Mouse (Mus musculus) liver, postnatal 0 days (tissue): ENCODE data around the gene Cd160. TPM values are rescaled to one million over a fixed set of nuclear protein-coding genes. Genes with fewer than 3 reads are reported as not detected.

ENCODE experiments used
- ATAC-seq: fragments of 200-750 bp; cut with Nextera tagmentation; 2 replicates; pipeline ENCODE4 v1.8.0; 2017; ENCODE audit warnings: mild to moderate bottlenecking, moderate library complexity
- DNase-seq: peaks from one replicate; pipeline ENCODE4 v3.0.0-alpha.2; 2016
- H3K27ac ChIP-seq: fragments of 300-500 bp; sonication (generic); 2 replicates; pipeline ENCODE4 v1.5.1; 2014; ENCODE audit warnings: antibody characterized with exemption, moderate library complexity, mild to moderate bottlenecking, low read depth
- H3K27me3 ChIP-seq: fragments of 300-500 bp; sonication (generic); 2 replicates; pipeline ENCODE4 v1.6.1; 2014; ENCODE audit warnings: low read length, control low read depth, mixed read lengths; ENCODE audit not compliant: insufficient read depth
- H3K36me3 ChIP-seq: fragments of 300-500 bp; sonication (generic); replicated peaks from 2 replicates; pipeline ENCODE4 v1.6.1; 2014; ENCODE audit warnings: mild to moderate bottlenecking, control low read depth, low read length, moderate library complexity, mixed read lengths; ENCODE audit not compliant: insufficient read depth
- H3K4me1 ChIP-seq: fragments of 300-500 bp; sonication (generic); 2 replicates; pipeline ENCODE4 v1.6.1; 2014; ENCODE audit warnings: antibody characterized with exemption, mild to moderate bottlenecking, control low read depth; ENCODE audit not compliant: insufficient read depth
- H3K4me2 ChIP-seq: fragments of 300-500 bp; sonication (generic); 2 replicates; pipeline ENCODE4 v1.6.1; 2014; ENCODE audit warnings: low read depth, mild to moderate bottlenecking, low read length, moderate library complexity, mixed read lengths
- H3K4me3 ChIP-seq: fragments of 300-500 bp; sonication (generic); 2 replicates; pipeline ENCODE4 v1.5.1; 2014; ENCODE audit warnings: low read depth, low read length
- H3K9ac ChIP-seq: fragments of 300-500 bp; sonication (generic); replicated peaks from 2 replicates; pipeline ENCODE4 v1.6.1; 2014; ENCODE audit warnings: mild to moderate bottlenecking, moderate library complexity
- H3K9me3 ChIP-seq: fragments of 300-500 bp; sonication (generic); 2 replicates; pipeline ENCODE4 v1.6.1; 2016; ENCODE audit warnings: mild to moderate bottlenecking, control low read depth, low read length, mixed read lengths
- CTCF ChIP-seq: sonication (generic); IDR thresholded peaks from 2 replicates; pipeline ENCODE4 v1.5.1; 2016; ENCODE audit warnings: antibody characterized with exemption, low read depth
- EP300 ChIP-seq: IDR thresholded peaks from 2 replicates; pipeline ENCODE4 v1.6.1; 2016; ENCODE audit warnings: antibody characterized with exemption, low read depth, mild to moderate bottlenecking
- WGBS: fragments of 180-500 bp; shearing (Covaris S2); extraction: QIAGEN DNeasy Blood & Tissue Kit; methylation state at CpG from one replicate; pipeline ENCODE4 v1.1.7; 2014; ENCODE audit not compliant: insufficient replicate concordance; 5-methylcytosine and 5-hydroxymethylcytosine counted together
- polyA plus RNA-seq: library from polyadenylated mRNA; unstranded; fragments of >200 nt; fragmentation: Nextera tagmentation; extraction: Ambion mirVana; gene quantifications from 2 replicates; pipeline ENCODE4 v1.2.1, GENCODE M21; 2015

The Cd160 gene
- polyA plus RNA-seq, 1 experiment from 2014 or later, result 0.89 TPM

GRCm38 (mm10) chr3:96769971-96770370, 59.2 kb downstream of the Cd160 start:
- no peak for ATAC-seq
- 57% methylated on average over 5 of the region's 5 CpGs for WGBS
- H3K4me3 ChIP-seq, result no peak overlapping the region

GRCm38 (mm10) chr3:96764528-96764927, 64.6 kb downstream of the Cd160 start:
- Histone ChIP-seq H3K4me1 (no peaks in the 10 kb centered on the region), H3K4me3 (no peak overlapping the region), H3K27ac (no peak overlapping the region), H3K4me2 (peak overlapping the region; percentile 52), H3K36me3 (no peaks in the 10 kb centered on the region), H3K9me3 (no peaks in the 10 kb centered on the region), H3K27me3 (no peaks in the 10 kb centered on the region), H3K9ac (no peak overlapping the region)
- no peak for DNase-seq
- 50% methylated on average over 1 of the region's 1 CpGs for WGBS
- no peak for ATAC-seq
- TF ChIP-seq CTCF (no peak), EP300 (no peak)

More at GRCm38 (mm10) chr3:96769971-96770370, 59.2 kb downstream of the Cd160 start:
- no peaks in the 10 kb centered on the region for H3K9me3 ChIP-seq
- TF ChIP-seq CTCF, result no peak
- no peaks in the 10 kb centered on the region for H3K27me3 ChIP-seq
- H3K4me2 ChIP-seq, result no peak overlapping the region
- no peak overlapping the region for H3K27ac ChIP-seq
- no peak for DNase-seq
- no peaks in the 10 kb centered on the region for H3K4me1 ChIP-seq
- H3K36me3 ChIP-seq, result no peaks in the 10 kb centered on the region
- H3K9ac ChIP-seq, result no peak overlapping the region

- Histone ChIP-seq H3K9me3 (no peaks in the 10 kb centered on the region), H3K27ac (no peak overlapping the region), H3K27me3 (no peaks in the 10 kb centered on the region), H3K9ac (no peak overlapping the region), H3K4me1 (no peaks in the 10 kb centered on the region), H3K4me3 (no peak overlapping the region), H3K4me2 (no peak overlapping the region), H3K36me3 (peaks cover under 1% of the 10 kb centered on the region; the same call in 1 of the 2 replicates)
- TF ChIP-seq CTCF (no peak), EP300 (no peak)
- WGBS, result 55% methylated on average over 4 of the region's 4 CpGs
- DNase-seq (no peak), ATAC-seq (peak; percentile 57)
Observed at GRCm38 (mm10) chr3:96759695-96760094, 69.5 kb downstream of the Cd160 start.

- DNase-seq (no peak), ATAC-seq (no peak)
- no peak overlapping the region for H3K27ac ChIP-seq
- no peaks in the 10 kb centered on the region for H3K27me3 ChIP-seq
- H3K36me3 ChIP-seq, result peaks cover 3% of the 10 kb centered on the region; the same call in 1 of the 2 replicates
- H3K4me3 ChIP-seq, result no peak overlapping the region
- 75% methylated on average over 7 of the region's 7 CpGs for WGBS
- H3K9me3 ChIP-seq, result no peaks in the 10 kb centered on the region
- TF ChIP-seq CTCF, result no peak
- H3K4me2 ChIP-seq, result no peak overlapping the region
- H3K4me1 ChIP-seq, result no peaks in the 10 kb centered on the region
- H3K9ac ChIP-seq, result no peak overlapping the region
Observed at GRCm38 (mm10) chr3:96757691-96758090, 71.5 kb downstream of the Cd160 start.

- Histone ChIP-seq H3K4me1 (no peaks in the 10 kb centered on the region), H3K27me3 (no peaks in the 10 kb centered on the region), H3K9me3 (no peaks in the 10 kb centered on the region), H3K27ac (no peak overlapping the region), H3K4me2 (no peak overlapping the region), H3K4me3 (no peak overlapping the region), H3K9ac (no peak overlapping the region), H3K36me3 (peaks cover 3% of the 10 kb centered on the region; the same call in 1 of the 2 replicates)
- no peak for TF ChIP-seq EP300
- TF ChIP-seq CTCF, result no peak
- no peak for DNase-seq
- no peak for ATAC-seq
- 95% methylated on average over 1 of the region's 1 CpGs for WGBS
Observed at GRCm38 (mm10) chr3:96755935-96756334, 73.2 kb downstream of the Cd160 start.

Other genes starting within 250 kb of the Cd160 start
- gene Polr3gl, start 235.2 kb downstream of the Cd160 start, polyA plus RNA-seq, result 12.9 and 14.7 TPM in 2 replicates
- not detected in 2 replicates for gene Ankrd34a, start 232.7 kb downstream of the Cd160 start, polyA plus RNA-seq
- gene Lix1l, start 228.2 kb downstream of the Cd160 start, polyA plus RNA-seq, result 0.45 and 0.54 TPM in 2 replicates
- 54.6 and 56.5 TPM in 2 replicates for gene Rbm8a, start 199.4 kb downstream of the Cd160 start, polyA plus RNA-seq
- 24.1 and 24.4 TPM in 2 replicates for gene Pex11b, start 194.0 kb downstream of the Cd160 start, polyA plus RNA-seq
- not detected in 2 replicates for gene Gm42957, start 193.9 kb downstream of the Cd160 start, polyA plus RNA-seq
- gene Itga10, start 183.8 kb downstream of the Cd160 start, polyA plus RNA-seq, result 0.05 and 0.07 TPM in 2 replicates
- 0.37 and 0.45 TPM in 2 replicates for gene Ankrd35, start 159.2 kb downstream of the Cd160 start, polyA plus RNA-seq
- gene Pias3, start 133.0 kb downstream of the Cd160 start, polyA plus RNA-seq, result 4.6 and 5.2 TPM in 2 replicates
- gene Nudt17, start 120.8 kb downstream of the Cd160 start, polyA plus RNA-seq, result 0.29 and 0.38 TPM in 2 replicates
- gene Polr3c, start 101.7 kb downstream of the Cd160 start, polyA plus RNA-seq, result 10.4 and 11.6 TPM in 2 replicates
- gene Rnf115, start 101.7 kb downstream of the Cd160 start, polyA plus RNA-seq, result 28.6 and 29.7 TPM in 2 replicates
- 49.4 and 57.7 TPM in 2 replicates for gene Pdzk1, start 67 bp downstream of the Cd160 start, polyA plus RNA-seq
- gene Gja5, start 75.3 kb upstream of the Cd160 start, polyA plus RNA-seq, result 1.4 TPM in 2 replicates
- 20.0 and 21.1 TPM in 2 replicates for gene Gpr89, start 76.0 kb upstream of the Cd160 start, polyA plus RNA-seq
- gene Gja8, start 96.7 kb upstream of the Cd160 start, polyA plus RNA-seq, result not detected in 2 replicates